Mouse (Mus musculus): ENCODE data around the gene Gm11627.
A peak's percentile ranks its signal among the peaks of the same experiment; 100 is the strongest.
"Not testable (repeated sequence)": the region's sequence is repeated elsewhere in the genome, so short reads cannot be mapped to it uniquely, and the experiment has no call there.

Gene Gm11627

GRCm38 (mm10) chr11:102564952-102565671, 14.1 kb downstream of the Gm11627 start:
- not testable (repeated sequence) for DNase-seq (ENCODE audit: low read depth, low spot score)

- DNase-seq (ENCODE audit: low read depth, low spot score): no peak
Measured at GRCm38 (mm10) chr11:102558704-102559103, 20.6 kb downstream of the Gm11627 start.

- DNase-seq (ENCODE audit: low read depth, low spot score): no peak
Measured at GRCm38 (mm10) chr11:102557386-102557785, 21.9 kb downstream of the Gm11627 start.

GRCm38 (mm10) chr11:102556716-102557074, 22.6 kb downstream of the Gm11627 start:
- DNase-seq (ENCODE audit: low read depth, low spot score): no peak

GRCm38 (mm10) chr11:102556031-102556715, 23.1 kb downstream of the Gm11627 start, which contains the start of gene Gpatch8:
TSS of gene Gpatch8 (minus strand) at chr11:102556392.
- DNase-seq (ENCODE audit: low read depth, low spot score): peak; percentile 93

GRCm38 (mm10) chr11:102555400-102556030, 23.7 kb downstream of the Gm11627 start:
- DNase-seq (ENCODE audit: low read depth, low spot score): no peak

- no peak for DNase-seq (ENCODE audit: low read depth, low spot score)
Measured at GRCm38 (mm10) chr11:102552051-102552450, 27.2 kb downstream of the Gm11627 start.

GRCm38 (mm10) chr11:102551176-102551575, 28.1 kb downstream of the Gm11627 start:
- DNase-seq (ENCODE audit: low read depth, low spot score): no peak

- DNase-seq (ENCODE audit: low read depth, low spot score): no peak
Measured at GRCm38 (mm10) chr11:102541471-102541870, 37.8 kb downstream of the Gm11627 start.

GRCm38 (mm10) chr11:102540286-102540685, 39.0 kb downstream of the Gm11627 start:
- not testable (repeated sequence) for DNase-seq (ENCODE audit: low read depth, low spot score)

- DNase-seq (ENCODE audit: low read depth, low spot score): no peak
Measured at GRCm38 (mm10) chr11:102539690-102540089, 39.6 kb downstream of the Gm11627 start.

- no peak for DNase-seq (ENCODE audit: low read depth, low spot score)
Measured at GRCm38 (mm10) chr11:102536210-102536609, 43.1 kb downstream of the Gm11627 start.

- no peak for DNase-seq (ENCODE audit: low read depth, low spot score)
Measured at GRCm38 (mm10) chr11:102534078-102534477, 45.2 kb downstream of the Gm11627 start.

- no peak for DNase-seq (ENCODE audit: low read depth, low spot score)
Measured at GRCm38 (mm10) chr11:102531425-102531824, 47.8 kb downstream of the Gm11627 start.

Measured in CD4-positive helper T cell, adult 2 months (primary cell).